Mouse (Mus musculus): ENCODE results near the gene Rgl1.

GRCm38 (mm10) chr1:152497581-152497980 lies 268.6 kb downstream of the Rgl1 start:
- no peak for TF ChIP-seq CTCF (IDR thresholded peaks at IDR 0.05; ENCODE audit: low read depth)
- no peak for TF ChIP-seq EP300 (IDR thresholded peaks at IDR 0.05; ENCODE audit: low read depth)
